Mouse (Mus musculus): ENCODE measurements at regions not wholly inside any gene's neighbourhood (a gene's known extent, or its start where the extent isn't known, plus 50 kb on each side); places are given as distances from the start of the nearest gene placed in this dataset.

- DNase-seq (ENCODE audit: low spot score in 2 of 2) = no peak
These were observed 149.9 kb upstream of the Tshz3 start for GRCm38 (mm10) chr7:36548007-36548406.

GRCm38 (mm10) chr7:36548440-36548839 lies 149.5 kb upstream of the Tshz3 start:
- no peak for DNase-seq (ENCODE audit: low spot score in 2 of 2)

GRCm38 (mm10) chr7:36571061-36571460 lies 126.9 kb upstream of the Tshz3 start:
- no peak for DNase-seq (ENCODE audit: low spot score in 2 of 2)

- no peak for DNase-seq (ENCODE audit: low spot score in 2 of 2)
These were observed 115.8 kb upstream of the Tshz3 start for GRCm38 (mm10) chr7:36582074-36582473.

- DNase-seq (ENCODE audit: low spot score in 2 of 2) = no peak
These were observed 112.9 kb upstream of the Tshz3 start for GRCm38 (mm10) chr7:36585014-36585413.

- no peak for DNase-seq (ENCODE audit: low spot score in 2 of 2)
These were observed 106.4 kb upstream of the Tshz3 start for GRCm38 (mm10) chr7:36591496-36591895.

- no peak for DNase-seq (ENCODE audit: low spot score in 2 of 2)
These were observed 101.2 kb upstream of the Tshz3 start for GRCm38 (mm10) chr7:36596630-36597301.

GRCm38 (mm10) chr7:36605026-36605698 lies 92.8 kb upstream of the Tshz3 start:
- DNase-seq (ENCODE audit: low spot score in 2 of 2) = no peak

- no peak for DNase-seq (ENCODE audit: low spot score in 2 of 2)
These were observed 77.7 kb upstream of the Tshz3 start for GRCm38 (mm10) chr7:36620256-36620655.

- DNase-seq (ENCODE audit: low spot score in 2 of 2) = no peak
These were observed 53.7 kb upstream of the Tshz3 start for GRCm38 (mm10) chr7:36644252-36644651.

Data from right cerebral cortex, postnatal 10 days (tissue).